Mouse (Mus musculus) testis, adult 2 months (tissue): ENCODE results near the gene Plxdc1.

Experiments
- CTCF ChIP-seq: fragments of 200-500 bp; IDR thresholded peaks from 2 replicates; pipeline ENCODE4 v1.5.1; 2012; ENCODE audit warnings: low read depth, mild to moderate bottlenecking, inconsistent platforms, low read length, moderate library complexity; ENCODE audit not compliant: control insufficient read depth, insufficient read depth, insufficient replicate concordance
- POLR2A ChIP-seq: fragments of 200-500 bp; IDR thresholded peaks from 2 replicates; pipeline ENCODE4 v1.6.1; 2012; ENCODE audit warnings: low read depth, mild to moderate bottlenecking, inconsistent platforms, low read length, moderate library complexity; ENCODE audit not compliant: control insufficient read depth

DNA sequence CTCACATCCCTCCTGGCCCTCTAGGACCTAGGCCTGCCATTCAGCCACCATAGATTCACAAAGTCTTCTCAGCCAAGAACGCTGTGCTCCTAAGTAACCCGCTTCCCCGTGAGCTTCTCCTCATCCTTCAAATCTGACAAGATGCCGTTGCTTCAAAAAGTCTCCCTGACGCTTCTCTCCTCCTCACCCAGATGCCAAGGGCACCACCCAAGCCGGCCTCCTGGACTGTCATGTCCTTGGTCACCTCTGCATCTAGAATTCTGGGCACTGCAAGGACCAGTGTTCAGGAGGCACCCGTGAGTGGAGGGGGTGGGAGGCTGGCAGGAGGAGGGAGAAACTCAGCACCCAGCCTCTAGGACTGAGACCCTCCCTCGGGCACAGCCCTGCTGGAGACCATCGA is 3.5 kb downstream of the Plxdc1 start:
- TF ChIP-seq CTCF, result no peak
- TF ChIP-seq POLR2A, result no peak
